In genomic region chr4:129354236-129354635, GRCm38 (mm10) we compare ENCODE assay signal across 21 mouse cellular contexts. TPM values are rescaled to one million over a fixed set of nuclear protein-coding genes. Genes with fewer than 3 reads are reported as not detected.
DNase-seq lines count a peak whose midpoint lies in the region; ATAC-seq and TF ChIP-seq lines count a peak whose summit lies in the region.
"Had no signal": no experiment of that assay in that cellular context is flagged by ENCODE, and none has a peak within 500 bp of the region (broad histone marks: within the 10 kb centered on the region; RNA-seq: fewer than 3 reads in every experiment).

No protein-coding gene starts in this region.

- no peaks in the 10 kb centered on the region for H3K27me3 ChIP-seq in hindbrain, postnatal 0 days (ENCODE audit: insufficient read depth, low read length)
- H3K27me3 ChIP-seq in hindbrain, embryonic 14.5 days (ENCODE audit: control insufficient read depth, insufficient read depth, low read length), result no peaks in the 10 kb centered on the region
- no peaks in the 10 kb centered on the region for H3K27me3 ChIP-seq in CH12.LX (replicated peaks)
- H3K27me3 ChIP-seq in spleen, adult 2 months (ENCODE audit: control insufficient read depth, insufficient read depth, low read length), result no peaks in the 10 kb centered on the region
- H3K27me3 ChIP-seq: forebrain, embryonic 15.5 days; heart, embryonic 15.5 days; neural tube, embryonic 13.5 days had no signal

- H3K36me3 ChIP-seq in hindbrain, postnatal 0 days (ENCODE audit: insufficient read depth, low read length), result peaks cover 44% of the 10 kb centered on the region
- peaks cover 66% of the 10 kb centered on the region for H3K36me3 ChIP-seq in hindbrain, embryonic 14.5 days (replicated peaks; ENCODE audit: control insufficient read depth, insufficient read depth)
- peaks cover 0 to 9% of the 10 kb centered on the region in 2 experiments for H3K36me3 ChIP-seq in CH12.LX (replicated peaks in 1 of 2; ENCODE audit: control insufficient read depth in 1 of 2, insufficient read depth in 1 of 2, low read length in 1 of 2)
- no peaks in the 10 kb centered on the region for H3K36me3 ChIP-seq in spleen, adult 2 months (ENCODE audit: control insufficient read depth, insufficient read depth, low read length)

- 80% methylated on average over 15 of the region's 15 CpGs for WGBS in hindbrain, postnatal 0 days
- 91% methylated on average over 15 of the region's 15 CpGs for WGBS in hindbrain, embryonic 14.5 days
- WGBS in spleen, adult 2 months, result 52% methylated on average over 15 of the region's 15 CpGs

- no peak overlapping the region for H3K4me2 ChIP-seq in hindbrain, postnatal 0 days (ENCODE audit: low read depth, low read length)
- H3K4me2 ChIP-seq in hindbrain, embryonic 14.5 days (replicated peaks), result no peak overlapping the region
- H3K4me2 ChIP-seq in CH12.LX (ENCODE audit: insufficient read depth, low read depth, poor library complexity, severe bottlenecking), result no peak overlapping the region
- H3K4me2 ChIP-seq: forebrain, embryonic 15.5 days; heart, embryonic 15.5 days; neural tube, embryonic 13.5 days had no signal

- peak; percentile 40 for DNase-seq in hindbrain, postnatal 0 days (ENCODE audit: low spot score)
- no peak for DNase-seq in hindbrain, embryonic 14.5 days (ENCODE audit: low spot score)
- DNase-seq in spleen, adult 12 weeks (ENCODE audit: low spot score), result peak; percentile 32
- DNase-seq in spleen, postnatal 4 days (ENCODE audit: low spot score in 2 of 2), result no peak
- no peak for DNase-seq in CH12.LX (ENCODE audit: extremely low read depth)
- DNase-seq in spleen, adult 2 months (ENCODE audit: low read depth in 1 of 2, low spot score in 2 of 2), result peak; percentile 38 to 58
- DNase-seq in Muller cell, postnatal 12 days (ENCODE audit: inconsistent ontology term), result no peak
- no peak for DNase-seq in retina, postnatal 1 day
- DNase-seq: adrenal gland, postnatal 10 days; cerebellum, adult 18-20 months; kidney, postnatal 14 days; liver; lung, adult 18-20 months had no signal

- in situ Hi-C loops in CH12.LX (cut with MboI; ENCODE audit: low pct_ligation_motif_present, low pct_unique_long_range_greater_than_20kb, low sequenced_read_pairs), result loop anchor here (5.0 to 25.0 kb wide), 2 partner anchors 103 to 258 kb away; partner anchors contain the start of genes Ccdc28b, Dcdc2b, Eif3i and Iqcc

- TF ChIP-seq CTCF in hindbrain, postnatal 0 days (IDR thresholded peaks at IDR 0.05; ENCODE audit: low read depth), result no peak
- TF ChIP-seq CTCF in CH12.LX (conservative IDR thresholded peaks at IDR 0.05 in 1 of 2, IDR thresholded peaks at IDR 0.05 in 1 of 2; ENCODE audit: low read depth in 2 of 2, low read length in 2 of 2), result no peak
- TF ChIP-seq CTCF in spleen, adult 2 months (IDR thresholded peaks at IDR 0.05; ENCODE audit: extremely low read depth, insufficient read depth, insufficient read length, insufficient replicate concordance), result no peak

- no peak for ATAC-seq in hindbrain, postnatal 0 days
- no peak for ATAC-seq in hindbrain, embryonic 14.5 days (ENCODE audit: low FRiP score)
- ATAC-seq: CD4-positive, CD25-positive, alpha-beta regulatory T cell, adult 4 months; forebrain, embryonic 15.5 days; intestine, embryonic 16.5 days had no signal

- no peak overlapping the region for H3K9ac ChIP-seq in hindbrain, postnatal 0 days (replicated peaks; ENCODE audit: low read length)
- no peak overlapping the region for H3K9ac ChIP-seq in hindbrain, embryonic 14.5 days
- H3K9ac ChIP-seq in CH12.LX (ENCODE audit: insufficient read depth, low read depth), result no peak overlapping the region
- H3K9ac ChIP-seq: forebrain, embryonic 15.5 days; heart, embryonic 15.5 days; neural tube, embryonic 13.5 days had no signal

- H3K27ac ChIP-seq in hindbrain, postnatal 0 days, result no peak overlapping the region
- no peak overlapping the region for H3K27ac ChIP-seq in hindbrain, embryonic 14.5 days
- H3K27ac ChIP-seq in CH12.LX (ENCODE audit: insufficient read depth, low read depth), result no peak overlapping the region
- peak overlapping the region; percentile 21; the same call in 1 of the 2 replicates for H3K27ac ChIP-seq in spleen, adult 2 months (ENCODE audit: insufficient read depth, low read length)
- H3K27ac ChIP-seq: embryonic facial prominence, embryonic 10.5 days; forebrain, embryonic 15.5 days; heart, embryonic 15.5 days; hindbrain, embryonic 10.5 days; midbrain, embryonic 10.5 days; neural tube, embryonic 13.5 days had no signal

- no peaks in the 10 kb centered on the region for H3K79me2 ChIP-seq in CH12.LX (replicated peaks; ENCODE audit: control insufficient read depth, extremely low read depth, insufficient read depth, poor library complexity, severe bottlenecking)

- H3K4me1 ChIP-seq in hindbrain, postnatal 0 days (ENCODE audit: insufficient read depth, low read length), result no peaks in the 10 kb centered on the region
- H3K4me1 ChIP-seq in hindbrain, embryonic 14.5 days (replicated peaks; ENCODE audit: control insufficient read depth, insufficient read depth, low read length), result no peaks in the 10 kb centered on the region
- peaks cover 5 to 17% of the 10 kb centered on the region in 2 experiments; a peak in 3 of 4 replicates for H3K4me1 ChIP-seq in CH12.LX (ENCODE audit: control insufficient read depth in 1 of 2, insufficient read depth in 2 of 2)
- peaks cover 2% of the 10 kb centered on the region; the same call in 1 of the 2 replicates for H3K4me1 ChIP-seq in spleen, adult 2 months (ENCODE audit: control insufficient read depth, insufficient read depth, insufficient read length)
- H3K4me1 ChIP-seq: embryonic facial prominence, embryonic 10.5 days; heart, embryonic 15.5 days; hindbrain, embryonic 10.5 days; midbrain, embryonic 10.5 days; neural tube, embryonic 13.5 days had no signal

- no peaks in the 10 kb centered on the region for H3K9me3 ChIP-seq in hindbrain, postnatal 0 days (ENCODE audit: low read length)
- H3K9me3 ChIP-seq in hindbrain, embryonic 14.5 days (ENCODE audit: control insufficient read depth, low read length), result no peaks in the 10 kb centered on the region
- H3K9me3 ChIP-seq in CH12.LX (replicated peaks; ENCODE audit: low read length), result no peaks in the 10 kb centered on the region
- H3K9me3 ChIP-seq: embryonic facial prominence, embryonic 10.5 days; forebrain, embryonic 15.5 days; heart, embryonic 15.5 days; hindbrain, embryonic 10.5 days; midbrain, embryonic 10.5 days; neural tube, embryonic 13.5 days had no signal

- no peak for TF ChIP-seq POLR2A in CH12.LX (IDR thresholded peaks at IDR 0.05; ENCODE audit: low read depth, low read length)
- no peak for TF ChIP-seq POLR2A in spleen, adult 2 months (IDR thresholded peaks at IDR 0.05; ENCODE audit: low read depth, low read length)

- H3K4me3 ChIP-seq in hindbrain, postnatal 0 days (ENCODE audit: low read length), result no peak overlapping the region
- no peak overlapping the region for H3K4me3 ChIP-seq in hindbrain, embryonic 14.5 days (replicated peaks; ENCODE audit: low read length)
- H3K4me3 ChIP-seq in CH12.LX (replicated peaks in 1 of 3; ENCODE audit: low read depth in 2 of 3, low read length in 2 of 3, poor library complexity in 1 of 3), result peak overlapping the region in 1 of 3 experiments; percentile 13
- no peak overlapping the region for H3K4me3 ChIP-seq in spleen, adult 2 months (ENCODE audit: extremely low read depth, insufficient read depth, insufficient read length)
- H3K4me3 ChIP-seq: embryonic facial prominence, embryonic 10.5 days; forebrain, embryonic 15.5 days; heart, embryonic 15.5 days; hindbrain, embryonic 10.5 days; midbrain, embryonic 10.5 days; neural tube, embryonic 13.5 days had no signal

- dilution Hi-C loops in CH12.LX (cut with MboI; ENCODE audit: extremely low pct_ligation_motif_present, extremely low pct_unique_long_range_greater_than_20kb, low sequenced_read_pairs), result no loop called here

- no peak for TF ChIP-seq RAD21 in CH12.LX (IDR thresholded peaks at IDR 0.05; ENCODE audit: low read depth, low read length)

- TF ChIP-seq EP300 in CH12.LX (IDR thresholded peaks at IDR 0.05; ENCODE audit: low read length), result no peak

TF ChIP-seq in CH12.LX, 34 proteins besides CTCF, POLR2A, EP300 and RAD21:
- TF ChIP-seq E2F4 (IDR thresholded peaks at IDR 0.05; ENCODE audit: insufficient replicate concordance, low read depth, low read length) (no peak), BHLHE40 (IDR thresholded peaks at IDR 0.05; ENCODE audit: low read depth, low read length) (0 out of 2 replicates have a peak, but pooled peaks have one; percentile 19), ELF1 (IDR thresholded peaks at IDR 0.05; ENCODE audit: low read depth, low read length) (no peak), MAX (IDR thresholded peaks at IDR 0.05; ENCODE audit: low read length) (no peak)

RNA-seq across cellular contexts. Expression of gene Zbtb8os, which starts 18.7 kb away (rescaled TPM):
- 4.3 and 5.7 TPM in 2 replicates for total RNA-seq in hindbrain, postnatal 0 days (2014; rRNA removed)
- polyA plus RNA-seq in hindbrain, postnatal 0 days (2015; fragmentation: Nextera tagmentation; extraction: Ambion mirVana), result 23.5 and 27.4 TPM in 2 replicates
- 17.7 and 23.7 TPM in 2 replicates for polyA plus RNA-seq in hindbrain, embryonic 14.5 days (2014; fragmentation: Nextera tagmentation; extraction: Ambion mirVana)
- 93.7 and 104 TPM in 2 replicates for total RNA-seq in CH12.LX (2012; rRNA removed)
- total RNA-seq in CH12.LX (2014; rRNA removed), result 124 and 134 TPM in 2 replicates
- polyA plus RNA-seq in CH12.LX (2012; ENCODE audit: insufficient read length, low read depth), result 135 and 157 TPM in 2 replicates
- 8.2 and 9.2 TPM in 2 replicates for polyA plus RNA-seq in spleen, adult 2 months (2012; rRNA removed)

RNA-seq across cellular contexts. Expression of gene Rbbp4, which starts 19.1 kb away (rescaled TPM):
- 71.3 and 83.2 TPM in 2 replicates for total RNA-seq in hindbrain, postnatal 0 days (2014; rRNA removed)
- 234 and 236 TPM in 2 replicates for polyA plus RNA-seq in hindbrain, postnatal 0 days (2015; fragmentation: Nextera tagmentation; extraction: Ambion mirVana)
- polyA plus RNA-seq in hindbrain, embryonic 14.5 days (2014; fragmentation: Nextera tagmentation; extraction: Ambion mirVana), result 251 and 261 TPM in 2 replicates
- total RNA-seq in CH12.LX (2012; rRNA removed) (41.4 and 44.1 TPM in 2 replicates), CH12.LX (2014; rRNA removed) (73.3 and 76.9 TPM in 2 replicates)
- 179 and 219 TPM in 2 replicates for polyA plus RNA-seq in CH12.LX (2012; ENCODE audit: insufficient read length, low read depth)
- 16.3 and 16.6 TPM in 2 replicates for polyA plus RNA-seq in spleen, adult 2 months (2012; rRNA removed)

RNA-seq across cellular contexts. Expression of gene Zbtb8a, which starts 23.7 kb away (rescaled TPM):
- 26.9 and 29.6 TPM in 2 replicates for total RNA-seq in hindbrain, postnatal 0 days (2014; rRNA removed)
- polyA plus RNA-seq in hindbrain, postnatal 0 days (2015; fragmentation: Nextera tagmentation; extraction: Ambion mirVana), result 14.9 and 15.3 TPM in 2 replicates
- 11.4 and 14.6 TPM in 2 replicates for polyA plus RNA-seq in hindbrain, embryonic 14.5 days (2014; fragmentation: Nextera tagmentation; extraction: Ambion mirVana)
- total RNA-seq in CH12.LX (2012; rRNA removed) (0.04 TPM in 1 of 2 replicates, not detected in the other), CH12.LX (2014; rRNA removed) (0.16 TPM in 1 of 2 replicates, not detected in the other)
- polyA plus RNA-seq in CH12.LX (2012; ENCODE audit: insufficient read length, low read depth), result 0.11 TPM in 1 of 2 replicates, not detected in the other
- polyA plus RNA-seq in spleen, adult 2 months (2012; rRNA removed), result 2.1 and 3.5 TPM in 2 replicates

Comparison
In these comparisons a context has a peak if more than half of its experiments do, and no peak if none do; other contexts are left out.
1. DNase-seq: peak in hindbrain, postnatal 0 days (single experiment), spleen, adult 12 weeks (single experiment) and spleen, adult 2 months (2 of 2); none in hindbrain, embryonic 14.5 days (single experiment), spleen, postnatal 4 days (0 of 2), CH12.LX (single experiment), Muller cell, postnatal 12 days (single experiment) and retina, postnatal 1 day (single experiment).
2. RNA of gene Rbbp4, which starts 19.1 kb away (polyA plus RNA-seq): 251 to 261 TPM in hindbrain, embryonic 14.5 days, 234 to 236 TPM in hindbrain, postnatal 0 days and 179 to 219 TPM in CH12.LX; 16.3 to 16.6 TPM in spleen, adult 2 months; every median in the first group is over 10 times any median in the second.